Mouse (Mus musculus) megakaryocyte, embryonic 14.5 days (primary cell): Measurements from ENCODE around the gene Rnf103.

ENCODE experiments used
- FLI1 ChIP-seq: IDR thresholded peaks from 2 replicates; pipeline ENCODE4 v1.6.1; 2012; ENCODE audit warnings: low read length, inconsistent platforms, mixed read lengths
- GATA1 ChIP-seq: IDR thresholded peaks from 3 replicates; pipeline ENCODE4 v1.6.1; 2012; ENCODE audit warnings: mixed read lengths, low read length, inconsistent platforms, borderline replicate concordance

DNA sequence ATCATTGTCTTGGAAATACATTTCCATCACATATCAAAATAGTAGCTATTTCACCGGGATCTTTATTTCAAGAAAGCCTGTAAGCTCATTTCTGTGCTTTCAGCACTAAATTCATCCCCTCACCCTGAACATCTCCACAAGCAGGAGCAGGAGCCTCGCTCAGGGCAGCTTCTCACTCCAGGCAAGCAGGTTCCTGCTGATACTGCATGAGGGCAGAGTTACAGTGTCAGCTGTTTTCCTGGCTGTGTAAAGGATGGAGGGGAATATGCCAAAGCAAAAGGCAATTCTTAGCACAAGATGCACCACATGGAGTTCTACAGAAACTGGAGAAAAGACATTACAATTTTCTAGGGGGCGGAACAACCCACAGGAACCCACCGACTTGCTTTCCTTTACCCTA lies 25.8 kb downstream of the Rnf103 start:
- no peak for TF ChIP-seq GATA1
- TF ChIP-seq FLI1, result no peak
